Mouse (Mus musculus) CH12.LX (cell line): Measurements from ENCODE around the gene Galnt18. TPM values are rescaled to one million over a fixed set of nuclear protein-coding genes. Genes with fewer than 3 reads are reported as not detected.

Experiments used
- DNase-seq: peaks from one replicate; pipeline ENCODE4 v3.0.0-alpha.2; 2013; ENCODE audit errors: extremely low read depth
- H3K27ac ChIP-seq: 2 replicates; pipeline ENCODE4 v1.5.1; 2012; ENCODE audit warnings: low read depth, mild to moderate bottlenecking, control low read depth, moderate library complexity; ENCODE audit not compliant: insufficient read depth
- H3K27me3 ChIP-seq: replicated peaks from 2 replicates; pipeline ENCODE3; 2012; ENCODE audit warnings: inconsistent platforms
- H3K36me3 ChIP-seq, 2 experiments: replicated peaks in 1 of 2; 2 replicates each; pipeline versions ENCODE3 to v1.6.1; 2012; ENCODE audit warnings: inconsistent platforms in 1 of 2, low read length in 1 of 2, mild to moderate bottlenecking in 1 of 2, mixed read lengths in 1 of 2, moderate library complexity in 1 of 2; ENCODE audit not compliant: control insufficient read depth in 1 of 2, insufficient read depth in 1 of 2
- H3K4me1 ChIP-seq, 2 experiments: 2 replicates each; pipeline ENCODE4 v1.6.1; 2012; ENCODE audit warnings: inconsistent platforms in 1 of 2, moderate library complexity in 1 of 2; ENCODE audit not compliant: insufficient read depth in 2 of 2, control insufficient read depth in 1 of 2
- H3K4me2 ChIP-seq: 2 replicates; pipeline ENCODE4 v1.6.1; 2012; ENCODE audit warnings: low read depth, mild to moderate bottlenecking, control low read depth; ENCODE audit not compliant: poor library complexity, insufficient read depth, severe bottlenecking
- H3K4me3 ChIP-seq, 3 experiments: fragments of 150-350 bp in 1 of 3; sonication (generic) in 1 of 3; replicated peaks in 1 of 3; 2 replicates each; pipeline versions ENCODE3 to v1.5.1; 2011 to 2012; ENCODE audit warnings: low read depth in 2 of 3, low read length in 2 of 3, mild to moderate bottlenecking in 2 of 3, moderate library complexity in 2 of 3, control low read depth in 1 of 3, improper control_type of control experiment in 1 of 3, inconsistent platforms in 1 of 3, mixed read lengths in 1 of 3; ENCODE audit not compliant: poor library complexity in 1 of 3
- H3K79me2 ChIP-seq: replicated peaks from 2 replicates; pipeline ENCODE4 v1.6.1; 2012; ENCODE audit warnings: mild to moderate bottlenecking, moderate library complexity; ENCODE audit not compliant: control insufficient read depth, poor library complexity, insufficient read depth, severe bottlenecking; ENCODE audit errors: extremely low read depth
- H3K9ac ChIP-seq: 2 replicates; pipeline ENCODE4 v1.6.1; 2012; ENCODE audit warnings: low read depth, mild to moderate bottlenecking, control low read depth, moderate library complexity; ENCODE audit not compliant: insufficient read depth
- H3K9me3 ChIP-seq: replicated peaks from 2 replicates; pipeline ENCODE3; 2012; ENCODE audit warnings: low read length, inconsistent platforms, mixed read lengths
- CTCF ChIP-seq, 2 experiments: IDR thresholded peaks in 1 of 2; conservative IDR thresholded peaks in 1 of 2; 2 replicates each; pipeline ENCODE4 v1.5.1; 2011 to 2012; ENCODE audit warnings: low read depth in 2 of 2, low read length in 2 of 2, improper control_type of control experiment in 1 of 2, inconsistent platforms in 1 of 2, mild to moderate bottlenecking in 1 of 2, moderate library complexity in 1 of 2
- E2F4 ChIP-seq: IDR thresholded peaks from 2 replicates; pipeline ENCODE4 v1.6.1; 2011; ENCODE audit warnings: low read depth, low read length, improper control_type of control experiment; ENCODE audit not compliant: insufficient replicate concordance
- ELF1 ChIP-seq: IDR thresholded peaks from 2 replicates; pipeline ENCODE4 v1.6.1; 2014; ENCODE audit warnings: low read depth, mild to moderate bottlenecking, inconsistent platforms, low read length, improper control_type of control experiment
- EP300 ChIP-seq: IDR thresholded peaks from 2 replicates; pipeline ENCODE4 v1.6.1; 2011; ENCODE audit warnings: low read length, improper control_type of control experiment
- GABPA ChIP-seq: IDR thresholded peaks from 2 replicates; pipeline ENCODE4 v1.6.1; 2012; ENCODE audit warnings: low read depth, low read length, improper control_type of control experiment, inconsistent platforms; ENCODE audit not compliant: insufficient replicate concordance
- HCFC1 ChIP-seq: IDR thresholded peaks from 2 replicates; pipeline ENCODE4 v1.6.1; 2012; ENCODE audit warnings: low read depth, mild to moderate bottlenecking, inconsistent platforms, low read length, improper control_type of control experiment
- JUN ChIP-seq: IDR thresholded peaks from 2 replicates; pipeline ENCODE4 v1.6.1; 2011; ENCODE audit warnings: low read depth, mild to moderate bottlenecking, low read length, improper control_type of control experiment, moderate library complexity; ENCODE audit not compliant: insufficient read depth
- KAT2A ChIP-seq: IDR thresholded peaks from 2 replicates; pipeline ENCODE4 v1.6.1; 2012; ENCODE audit warnings: low read length, improper control_type of control experiment, inconsistent platforms; ENCODE audit not compliant: insufficient replicate concordance
- MAX ChIP-seq: IDR thresholded peaks from 2 replicates; pipeline ENCODE4 v1.6.1; 2011; ENCODE audit warnings: low read length, improper control_type of control experiment
- MAZ ChIP-seq: IDR thresholded peaks from 2 replicates; pipeline ENCODE4 v1.6.1; 2012; ENCODE audit warnings: low read depth, mild to moderate bottlenecking, inconsistent platforms, low read length, improper control_type of control experiment, moderate library complexity
- MEF2A ChIP-seq: IDR thresholded peaks from 2 replicates; pipeline ENCODE4 v1.6.1; 2014; ENCODE audit warnings: low read depth, mild to moderate bottlenecking, inconsistent platforms, low read length, improper control_type of control experiment, borderline replicate concordance
- MYC ChIP-seq: IDR thresholded peaks from 2 replicates; pipeline ENCODE4 v1.6.1; 2011; ENCODE audit warnings: low read depth, mild to moderate bottlenecking, improper control_type of control experiment, low read length
- POLR2A ChIP-seq: IDR thresholded peaks from 2 replicates; pipeline ENCODE4 v1.6.1; 2011; ENCODE audit warnings: low read depth, mild to moderate bottlenecking, improper control_type of control experiment, low read length
- POLR2AphosphoS2 ChIP-seq: IDR thresholded peaks from 2 replicates; pipeline ENCODE4 v1.6.1; 2011; ENCODE audit warnings: low read depth, low read length, improper control_type of control experiment
- RAD21 ChIP-seq: IDR thresholded peaks from 2 replicates; pipeline ENCODE4 v1.6.1; 2011; ENCODE audit warnings: low read depth, mild to moderate bottlenecking, low read length, improper control_type of control experiment, moderate library complexity
- SMC3 ChIP-seq: IDR thresholded peaks from 2 replicates; pipeline ENCODE4 v1.6.1; 2011; ENCODE audit warnings: low read depth, low read length, improper control_type of control experiment
- TBP ChIP-seq: conservative IDR thresholded peaks from 2 replicates; pipeline ENCODE4 v1.6.1; 2011; ENCODE audit warnings: low read depth, low read length, improper control_type of control experiment
- TCF12 ChIP-seq: IDR thresholded peaks from 2 replicates; pipeline ENCODE4 v1.6.1; 2014; ENCODE audit warnings: low read depth, mild to moderate bottlenecking, inconsistent platforms, low read length, improper control_type of control experiment
- USF1 ChIP-seq: IDR thresholded peaks from 2 replicates; pipeline ENCODE4 v1.6.1; 2014; ENCODE audit warnings: low read depth, mild to moderate bottlenecking, inconsistent platforms, low read length, improper control_type of control experiment
- ZMIZ1 ChIP-seq: IDR thresholded peaks from 2 replicates; pipeline ENCODE4 v1.6.1; 2012; ENCODE audit warnings: low read depth, mild to moderate bottlenecking, inconsistent platforms, low read length, improper control_type of control experiment
- dilution Hi-C: fragments of 300-500 bp; cut with MboI; formaldehyde crosslinking; loops from 2 replicates; pipeline ENCODE4 v1.14.3; 2020; ENCODE audit warnings: low sequenced_read_pairs; ENCODE audit not compliant: extremely low pct_unique_long_range_greater_than_20kb, extremely low pct_ligation_motif_present
- in situ Hi-C: fragments of 300-500 bp; cut with MboI; formaldehyde crosslinking; loops from 3 replicates; pipeline ENCODE4 v1.14.3; 2019; ENCODE audit warnings: low sequenced_read_pairs, low pct_ligation_motif_present, low pct_unique_long_range_greater_than_20kb, mixed read lengths
- polyA plus RNA-seq: library from polyadenylated mRNA; unstranded; fragments of >175 nt; gene quantifications from 2 replicates; pipeline ENCODE4 v1.2.1, GENCODE M21; 2012; ENCODE audit warnings: low read depth; ENCODE audit not compliant: insufficient read length
- total RNA-seq, 2 experiments: library from RNA; depleted of rRNA; stranded (reverse); fragments of 300-350 nt in 1 of 2; fragments of >200 nt in 1 of 2; gene quantifications; 2 replicates each; pipeline ENCODE4 v1.2.3; 2012 to 2014

Galnt18 gene
- total and polyA plus RNA-seq, 3 experiments, result 0.04 TPM; not detected in 2

DNA sequence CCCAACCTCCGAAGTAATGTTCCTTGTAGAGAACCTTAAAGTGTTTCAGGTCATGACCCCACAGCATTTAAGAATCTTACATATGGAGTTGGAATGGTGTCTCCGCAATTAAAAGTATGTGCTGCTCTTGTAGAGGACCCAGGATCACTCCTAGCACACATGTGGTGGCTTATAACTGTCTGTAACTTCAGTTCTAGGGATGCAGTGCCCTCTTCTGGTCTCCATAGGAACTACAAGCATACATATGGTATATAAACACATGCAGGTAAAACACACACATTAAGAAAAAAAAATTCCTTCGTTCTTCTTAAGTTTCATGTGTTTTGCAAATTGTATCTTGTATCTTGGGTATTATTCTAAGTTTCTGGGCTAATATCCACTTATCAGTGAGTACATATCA, 99.7 kb downstream of the Galnt18 start:
- H3K4me1 ChIP-seq, result no peaks in the 10 kb centered on the region
- in situ Hi-C loops (no loop called here), dilution Hi-C loops (no loop called here)
- H3K4me3 ChIP-seq, result no peak overlapping the region
- no peak overlapping the region for H3K9ac ChIP-seq
- no peaks in the 10 kb centered on the region for H3K36me3 ChIP-seq
- peaks cover 15% of the 10 kb centered on the region for H3K27me3 ChIP-seq
- peak; percentile 7 for DNase-seq
- H3K9me3 ChIP-seq, result peaks cover 5% of the 10 kb centered on the region
- H3K79me2 ChIP-seq, result no peaks in the 10 kb centered on the region
- no peak overlapping the region for H3K27ac ChIP-seq
- H3K4me2 ChIP-seq, result no peak overlapping the region
- TF ChIP-seq RAD21 (peak; percentile 30), KAT2A (no peak), MAZ (no peak), MEF2A (no peak), CTCF (conservative IDR thresholded peaks at IDR 0.05 in 1 of 2, IDR thresholded peaks at IDR 0.05 in 1 of 2; ENCODE audit: low read depth in 2 of 2, low read length in 2 of 2) (peak; percentile 19 to 45; a peak in 2 of 4 replicates), SMC3 (no peak), GABPA (no peak), EP300 (no peak)
- TF ChIP-seq, all 38 proteins: peak for 2

DNA sequence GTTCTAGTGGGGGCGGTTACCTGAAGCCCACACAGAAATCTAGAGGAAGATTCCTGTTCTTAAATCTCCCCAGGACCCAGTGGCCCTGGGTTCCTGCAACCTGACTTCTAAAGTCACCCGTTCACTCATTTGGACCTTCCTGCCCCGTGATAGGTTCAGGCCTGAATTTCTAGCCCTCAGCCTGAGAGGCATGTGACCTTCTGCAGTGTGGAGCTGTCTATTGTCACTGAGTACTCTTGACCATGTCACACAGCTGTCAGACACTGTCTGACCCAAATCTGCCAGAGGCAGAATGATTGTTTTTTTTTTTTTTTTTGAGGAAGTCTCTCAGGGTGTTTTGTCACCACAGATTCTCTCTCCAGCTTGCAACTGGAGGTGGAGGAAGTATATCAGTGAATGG, 103.3 kb downstream of the Galnt18 start:
- no peaks in the 10 kb centered on the region for H3K79me2 ChIP-seq
- peaks cover 5% of the 10 kb centered on the region for H3K9me3 ChIP-seq
- no peak overlapping the region for H3K4me3 ChIP-seq
- H3K36me3 ChIP-seq, result no peaks in the 10 kb centered on the region
- H3K27ac ChIP-seq, result no peak overlapping the region
- dilution Hi-C loops (no loop called here), in situ Hi-C loops (no loop called here)
- H3K9ac ChIP-seq, result no peak overlapping the region
- no peak for DNase-seq
- H3K4me2 ChIP-seq, result no peak overlapping the region
- H3K27me3 ChIP-seq, result peaks cover 20% of the 10 kb centered on the region
- TF ChIP-seq MYC, result no peak
- no peak for TF ChIP-seq USF1
- no peak for TF ChIP-seq HCFC1
- no peak for TF ChIP-seq MAX
- TF ChIP-seq RAD21, result no peak
- TF ChIP-seq ELF1, result no peak
- TF ChIP-seq MEF2A, result no peak
- no peak for TF ChIP-seq CTCF (conservative IDR thresholded peaks at IDR 0.05 in 1 of 2, IDR thresholded peaks at IDR 0.05 in 1 of 2; ENCODE audit: low read depth in 2 of 2, low read length in 2 of 2)
- no peak for TF ChIP-seq TBP
- no peak for TF ChIP-seq TCF12
- no peak for TF ChIP-seq POLR2A
- TF ChIP-seq GABPA, result no peak
- no peak for TF ChIP-seq ZMIZ1
- TF ChIP-seq POLR2AphosphoS2, result no peak
- no peak for TF ChIP-seq JUN
- no peak for TF ChIP-seq E2F4
- H3K4me1 ChIP-seq, result no peaks in the 10 kb centered on the region
